Mouse (Mus musculus) forebrain, postnatal 0 days (tissue): ENCODE data around the gene Tgm2. TPM values are rescaled to one million over a fixed set of nuclear protein-coding genes. Genes with fewer than 3 reads are reported as not detected.
A peak's percentile ranks its signal among the peaks of the same experiment; 100 is the strongest.

Source experiments
- ATAC-seq: fragments of 200-750 bp; cut with Nextera tagmentation; 2 replicates; pipeline ENCODE4 v1.8.0; 2017; ENCODE audit warnings: mild to moderate bottlenecking, moderate library complexity
- DNase-seq: peaks from one replicate; pipeline ENCODE4 v3.0.0-alpha.2; 2015
- H3K27ac ChIP-seq: fragments of 300-500 bp; sonication (generic); 2 replicates; pipeline ENCODE4 v1.5.1; 2014; ENCODE audit warnings: low read depth, mild to moderate bottlenecking, antibody characterized with exemption, low read length, moderate library complexity, mixed read lengths
- H3K27me3 ChIP-seq: fragments of 300-500 bp; sonication (generic); 2 replicates; pipeline ENCODE4 v1.6.1; 2014; ENCODE audit warnings: mild to moderate bottlenecking, low read length, mixed read lengths; ENCODE audit not compliant: insufficient read depth
- H3K36me3 ChIP-seq: fragments of 300-500 bp; sonication (generic); 2 replicates; pipeline ENCODE4 v1.6.1; 2014; ENCODE audit warnings: mild to moderate bottlenecking, moderate library complexity; ENCODE audit not compliant: insufficient read depth
- H3K4me1 ChIP-seq: fragments of 300-500 bp; sonication (generic); 2 replicates; pipeline ENCODE4 v1.6.1; 2014; ENCODE audit warnings: antibody characterized with exemption; ENCODE audit not compliant: insufficient read depth
- H3K4me2 ChIP-seq: fragments of 300-500 bp; sonication (generic); 2 replicates; pipeline ENCODE4 v1.6.1; 2014; ENCODE audit warnings: low read depth, mild to moderate bottlenecking, moderate library complexity
- H3K4me3 ChIP-seq: fragments of 300-500 bp; sonication (generic); 2 replicates; pipeline ENCODE4 v1.5.1; 2014; ENCODE audit warnings: low read depth, low read length, mixed read lengths
- H3K9ac ChIP-seq: fragments of 300-500 bp; sonication (generic); 2 replicates; pipeline ENCODE4 v1.6.1; 2014; ENCODE audit warnings: mild to moderate bottlenecking
- H3K9me3 ChIP-seq: fragments of 300-500 bp; sonication (generic); 2 replicates; pipeline ENCODE4 v1.6.1; 2016; ENCODE audit warnings: low read length
- CTCF ChIP-seq: sonication (generic); IDR thresholded peaks from 2 replicates; pipeline ENCODE4 v1.5.1; 2016; ENCODE audit warnings: antibody characterized with exemption, control low read depth, low read depth
- WGBS: fragments of 180-500 bp; shearing (Covaris S2); extraction: QIAGEN DNeasy Blood & Tissue Kit; methylation state at CpG from one replicate; pipeline ENCODE4 v1.1.7; 2014; 5-methylcytosine and 5-hydroxymethylcytosine counted together
- polyA plus RNA-seq: library from polyadenylated mRNA; unstranded; fragments of >200 nt; fragmentation: Nextera tagmentation; extraction: Ambion mirVana; gene quantifications from 2 replicates; pipeline ENCODE4 v1.2.1, GENCODE M21; 2015
- total RNA-seq: library from RNA; depleted of rRNA; stranded (reverse); fragments of >200 nt; gene quantifications from 2 replicates; pipeline ENCODE4 v1.2.3, GENCODE M21; 2014

The Tgm2 gene
- total and polyA plus RNA-seq, 2 experiments from 2014 or later, result 6.1 to 13.0 TPM

DNA sequence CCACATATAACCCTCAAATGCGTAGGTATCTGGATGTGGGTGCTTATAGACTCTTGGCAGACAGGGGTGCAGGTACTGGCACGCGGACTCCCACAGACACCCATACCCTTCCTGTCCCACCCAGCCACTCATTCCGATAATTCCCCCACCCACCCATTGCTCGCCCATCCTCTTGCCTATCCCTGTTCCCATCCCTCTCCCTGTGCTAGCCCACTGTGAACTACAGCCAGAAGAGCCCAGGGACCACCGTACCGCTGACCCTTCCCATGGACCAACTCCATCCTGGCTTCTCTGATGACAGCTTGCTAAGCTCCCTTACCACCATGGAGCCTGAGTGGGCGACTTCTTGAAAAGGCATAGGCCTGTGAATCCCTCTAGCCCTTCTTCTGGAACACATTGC lies 735 bp upstream of the Tgm2 start:
- DNase-seq (no peak), ATAC-seq (no peak)
- no peaks in the 10 kb centered on the region for H3K9me3 ChIP-seq
- peaks cover 5% of the 10 kb centered on the region; the same call in 1 of the 2 replicates for H3K27me3 ChIP-seq
- no peak overlapping the region for H3K9ac ChIP-seq
- H3K4me2 ChIP-seq, result no peak overlapping the region
- no peak overlapping the region for H3K4me3 ChIP-seq
- no peak for TF ChIP-seq CTCF
- H3K36me3 ChIP-seq, result no peaks in the 10 kb centered on the region
- H3K4me1 ChIP-seq, result no peaks in the 10 kb centered on the region
- no peak overlapping the region for H3K27ac ChIP-seq
- WGBS, result 95% methylated on average over 8 of the region's 8 CpGs

DNA sequence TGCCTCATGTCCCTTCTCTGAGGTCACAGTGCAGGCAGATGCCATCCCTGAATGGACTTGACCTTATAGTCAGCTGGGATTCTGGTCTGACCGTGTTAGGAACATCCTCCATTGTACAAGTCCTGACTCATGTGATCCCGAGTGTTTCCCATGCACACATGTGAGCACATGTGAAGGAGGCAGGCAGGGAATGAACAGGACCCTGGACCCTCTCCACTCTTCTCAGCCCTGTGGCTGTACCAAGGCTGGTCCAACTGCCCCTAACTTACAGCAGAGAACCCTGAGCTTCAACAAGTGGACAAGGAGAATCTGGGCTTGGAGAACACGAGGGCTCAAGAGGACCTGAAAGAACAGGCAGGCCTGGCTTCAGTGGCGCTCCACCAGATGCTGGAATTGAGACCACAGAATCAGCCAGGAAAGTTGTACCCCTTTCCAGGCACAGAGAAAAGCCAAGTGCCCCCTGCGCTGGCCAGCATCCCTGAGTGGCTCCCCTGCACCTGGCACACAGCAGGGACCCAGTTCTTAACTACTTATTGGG lies 639 bp downstream of the Tgm2 start:
- H3K4me3 ChIP-seq, result no peak overlapping the region
- peaks cover 5% of the 10 kb centered on the region; the same call in 1 of the 2 replicates for H3K27me3 ChIP-seq
- no peaks in the 10 kb centered on the region for H3K4me1 ChIP-seq
- H3K9ac ChIP-seq, result no peak overlapping the region
- WGBS, result 75% methylated on average over 5 of the region's 5 CpGs
- H3K4me2 ChIP-seq, result peak overlapping the region; percentile 41; the same call in 1 of the 2 replicates
- DNase-seq, result no peak
- ATAC-seq, result no peak
- no peak for TF ChIP-seq CTCF
- no peak overlapping the region for H3K27ac ChIP-seq
- H3K9me3 ChIP-seq, result no peaks in the 10 kb centered on the region
- H3K36me3 ChIP-seq, result no peaks in the 10 kb centered on the region

DNA sequence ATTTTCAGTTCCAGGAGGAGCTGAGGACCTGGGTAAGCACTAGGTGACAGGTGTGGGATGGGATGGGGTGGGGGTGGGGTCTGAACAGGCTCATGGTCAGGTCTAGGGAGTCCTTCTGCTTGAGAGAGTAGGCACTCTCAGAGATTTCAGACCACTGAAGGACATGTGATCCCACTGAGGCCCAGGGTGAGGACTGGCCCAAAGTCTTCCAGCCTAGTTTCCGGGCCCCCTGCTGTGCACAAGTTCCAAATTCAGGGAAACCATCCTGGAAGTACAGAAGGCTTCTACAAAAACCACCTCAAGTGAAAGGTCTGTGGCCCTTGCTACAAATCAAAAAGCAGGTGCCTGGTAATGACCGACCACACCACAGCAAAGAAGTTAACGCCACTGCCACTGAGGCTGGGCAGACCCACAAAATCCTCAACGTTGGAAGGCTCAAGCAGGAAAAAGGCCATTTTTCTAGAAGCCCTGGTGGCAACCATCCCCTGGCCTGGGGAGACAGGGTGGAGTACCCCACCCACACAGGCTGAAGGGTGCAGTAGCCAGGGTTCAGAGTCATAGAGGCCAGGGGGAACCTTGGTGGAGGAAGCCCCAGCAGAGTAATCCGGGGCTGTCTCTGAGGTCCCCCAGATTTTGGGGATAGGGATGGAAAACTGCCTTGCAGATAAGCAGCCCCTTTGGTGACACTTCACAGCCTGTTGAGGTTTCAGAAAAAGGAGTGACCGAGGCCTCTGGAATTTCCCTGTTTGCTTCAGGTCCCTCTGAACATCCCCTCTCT lies 1.3 kb downstream of the Tgm2 start:
- Histone ChIP-seq H3K27ac (no peak overlapping the region), H3K27me3 (peaks cover 5% of the 10 kb centered on the region; the same call in 1 of the 2 replicates), H3K4me1 (no peaks in the 10 kb centered on the region), H3K36me3 (no peaks in the 10 kb centered on the region), H3K4me2 (no peak overlapping the region), H3K4me3 (no peak overlapping the region), H3K9ac (no peak overlapping the region), H3K9me3 (no peaks in the 10 kb centered on the region)
- ATAC-seq (no peak), DNase-seq (no peak)
- no peak for TF ChIP-seq CTCF
- 86% methylated on average over 6 of the region's 6 CpGs for WGBS

DNA sequence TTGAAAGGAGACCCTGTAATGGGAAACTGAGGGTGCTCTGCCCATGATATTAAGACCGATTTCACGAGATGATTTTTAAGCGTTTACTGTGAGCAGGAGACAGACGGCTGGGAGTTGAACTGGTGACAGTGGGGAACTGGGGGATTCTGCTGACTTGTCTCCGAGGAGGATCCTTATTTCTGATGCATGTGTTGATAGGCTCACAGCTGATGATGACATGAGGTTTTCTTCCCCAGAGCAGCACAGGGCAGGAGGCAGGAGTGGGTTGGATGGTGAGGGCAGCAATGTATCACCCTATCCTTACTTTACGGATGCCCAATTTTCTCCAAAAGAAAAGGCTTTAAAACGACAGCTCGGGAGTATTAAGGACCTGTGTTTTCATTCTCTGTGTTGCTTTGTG lies 2.0 kb downstream of the Tgm2 start:
- H3K4me3 ChIP-seq, result no peak overlapping the region
- WGBS, result 49% methylated on average over 8 of the region's 8 CpGs

DNA sequence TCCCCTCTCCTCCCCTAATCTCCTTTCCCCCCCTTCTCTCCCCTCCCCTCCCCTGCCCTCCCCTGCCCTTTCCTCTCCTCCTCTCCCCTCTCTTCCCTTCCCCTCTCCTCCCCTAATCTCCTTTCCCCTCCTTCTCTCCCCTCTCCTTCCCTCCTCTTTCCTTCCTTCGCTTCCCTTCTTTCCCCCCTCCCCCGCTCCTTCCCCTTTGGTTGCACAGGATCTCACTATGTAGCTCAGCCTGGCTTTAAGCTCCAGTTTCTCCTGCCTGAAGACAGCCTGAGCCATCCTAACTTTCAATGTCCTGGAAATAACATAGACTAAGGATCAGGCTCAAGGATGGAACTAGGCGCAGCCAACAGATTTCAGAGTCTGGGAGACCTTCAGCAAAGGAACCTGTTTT lies 2.4 kb downstream of the Tgm2 start:
- no peak for ATAC-seq
- Histone ChIP-seq H3K9ac (no peak overlapping the region), H3K36me3 (no peaks in the 10 kb centered on the region), H3K27me3 (peaks cover 5% of the 10 kb centered on the region; the same call in 1 of the 2 replicates), H3K4me2 (no peak overlapping the region), H3K27ac (no peak overlapping the region), H3K4me1 (no peaks in the 10 kb centered on the region), H3K4me3 (no peak overlapping the region), H3K9me3 (no peaks in the 10 kb centered on the region)
- no peak for DNase-seq
- no peak for TF ChIP-seq CTCF
- 53% methylated on average over 3 of the region's 3 CpGs for WGBS

More for the DNA sequence above, 2.0 kb downstream of the Tgm2 start:
- Histone ChIP-seq H3K4me1 (no peaks in the 10 kb centered on the region), H3K27me3 (peaks cover 5% of the 10 kb centered on the region; the same call in 1 of the 2 replicates), H3K9me3 (no peaks in the 10 kb centered on the region), H3K36me3 (no peaks in the 10 kb centered on the region), H3K4me2 (no peak overlapping the region), H3K9ac (no peak overlapping the region), H3K27ac (no peak overlapping the region)
- TF ChIP-seq CTCF, result no peak
- DNase-seq (no peak), ATAC-seq (no peak)

DNA sequence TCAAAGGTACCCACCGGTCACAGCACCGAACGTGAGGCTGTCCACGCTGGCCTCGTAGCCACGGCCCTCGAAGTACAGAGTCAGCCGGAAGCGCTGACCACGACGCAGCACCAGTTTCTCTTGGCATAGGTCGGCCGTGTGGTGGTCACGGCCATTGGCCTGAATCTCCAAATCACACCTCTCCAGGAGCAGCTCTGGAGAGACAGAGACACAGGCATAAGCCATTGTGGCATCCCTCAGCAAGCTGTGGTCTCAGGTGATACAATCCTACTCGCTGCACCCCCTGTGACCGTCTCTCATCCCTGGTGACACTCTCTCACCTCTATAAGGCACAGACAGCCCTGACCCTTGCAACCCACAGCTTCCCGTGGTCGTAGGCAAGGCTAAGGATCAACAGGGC lies 3.3 kb downstream of the Tgm2 start:
- 88% methylated on average over 18 of the region's 18 CpGs for WGBS
- H3K9ac ChIP-seq, result no peak overlapping the region
- H3K4me2 ChIP-seq, result no peak overlapping the region
- ATAC-seq (no peak), DNase-seq (no peak)
- peaks cover 5% of the 10 kb centered on the region; the same call in 1 of the 2 replicates for H3K27me3 ChIP-seq
- H3K36me3 ChIP-seq, result no peaks in the 10 kb centered on the region
- H3K4me3 ChIP-seq, result no peak overlapping the region
- no peak for TF ChIP-seq CTCF
- no peak overlapping the region for H3K27ac ChIP-seq
- H3K4me1 ChIP-seq, result no peaks in the 10 kb centered on the region
- no peaks in the 10 kb centered on the region for H3K9me3 ChIP-seq

DNA sequence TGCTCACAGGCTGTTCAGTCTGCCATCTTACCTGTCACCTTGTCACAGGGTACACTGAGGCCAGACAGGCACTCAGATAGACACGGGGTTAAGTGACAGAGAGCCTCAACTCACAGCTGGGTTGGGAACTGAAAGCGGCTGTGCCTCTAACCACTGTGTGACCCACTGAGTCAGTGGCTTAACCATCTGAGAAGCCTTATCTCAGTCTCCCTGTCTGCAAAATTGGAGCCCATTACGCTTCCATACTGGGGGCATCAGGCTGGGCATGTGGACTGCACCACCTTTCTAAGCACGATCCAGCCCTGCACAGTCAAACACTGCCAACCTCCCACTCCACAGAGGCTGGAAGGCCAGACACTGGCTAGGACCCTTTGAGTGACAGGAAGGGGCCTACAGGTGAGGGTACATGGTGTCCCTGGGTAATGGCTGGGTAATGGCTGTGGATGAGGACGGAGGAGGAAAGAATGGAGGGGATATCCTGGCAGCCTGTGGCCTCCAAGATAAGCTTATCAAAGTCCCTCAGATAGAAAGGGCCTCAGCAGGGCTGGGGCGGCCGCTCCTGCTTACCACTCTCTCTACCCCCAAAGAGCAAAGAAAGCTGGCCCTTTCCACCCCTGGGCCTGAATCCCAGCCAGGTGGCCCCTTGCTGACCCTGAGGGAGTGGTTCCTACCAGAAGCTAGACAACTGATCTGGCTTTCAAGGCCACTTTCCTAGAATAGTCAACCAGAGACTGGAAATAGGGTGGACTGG lies 4.4 kb downstream of the Tgm2 start:
- no peak overlapping the region for H3K4me2 ChIP-seq
- no peak for TF ChIP-seq CTCF
- peaks cover 1% of the 10 kb centered on the region; the same call in 1 of the 2 replicates for H3K27me3 ChIP-seq
- no peak overlapping the region for H3K9ac ChIP-seq
- no peak overlapping the region for H3K27ac ChIP-seq
- DNase-seq (no peak), ATAC-seq (no peak)
- no peaks in the 10 kb centered on the region for H3K4me1 ChIP-seq
- no peaks in the 10 kb centered on the region for H3K9me3 ChIP-seq
- H3K4me3 ChIP-seq, result no peak overlapping the region
- H3K36me3 ChIP-seq, result no peaks in the 10 kb centered on the region
- 91% methylated on average over 7 of the region's 7 CpGs for WGBS
